Mouse (Mus musculus) bone marrow macrophage, adult 2 months (primary cell): Measurements from ENCODE around the gene Fbxl12.

ENCODE experiments used
- CTCF ChIP-seq: IDR thresholded peaks from 2 replicates; pipeline ENCODE4 v1.5.1; 2012; ENCODE audit warnings: low read depth, mild to moderate bottlenecking, low read length, moderate library complexity
- POLR2A ChIP-seq: IDR thresholded peaks from 2 replicates; pipeline ENCODE4 v1.6.1; 2012; ENCODE audit warnings: mild to moderate bottlenecking, low read depth, low read length, borderline replicate concordance

GRCm38 (mm10) chr9:20689403-20689802 is 44.8 kb upstream of the Fbxl12 start:
- TF ChIP-seq POLR2A: no peak
- TF ChIP-seq CTCF: no peak
